Mouse (Mus musculus) limb, embryonic 14.5 days (tissue): Measurements from ENCODE around the gene Syne3. TPM values are rescaled to one million over a fixed set of nuclear protein-coding genes. Genes with fewer than 3 reads are reported as not detected.

Source experiments
- ATAC-seq: fragments of 200-750 bp; cut with Nextera tagmentation; 2 replicates; pipeline ENCODE4 v1.8.0; 2017; ENCODE audit warnings: low read depth, moderate number of reproducible peaks, moderate TSS enrichment; ENCODE audit not compliant: low FRiP score
- DNase-seq: peaks from one replicate; pipeline ENCODE4 v3.0.0-alpha.2; 2015; ENCODE audit warnings: low spot score
- H3K27ac ChIP-seq: fragments of 300-500 bp; sonication (generic); replicated peaks from 2 replicates; pipeline ENCODE4 v1.5.1; 2014; ENCODE audit warnings: low read depth, mild to moderate bottlenecking, low read length, moderate library complexity, mixed read lengths
- H3K27me3 ChIP-seq: fragments of 300-500 bp; sonication (generic); 2 replicates; pipeline ENCODE4 v1.6.1; 2014; ENCODE audit warnings: low read length, mixed read lengths; ENCODE audit not compliant: control insufficient read depth, insufficient read depth
- H3K36me3 ChIP-seq: fragments of 300-500 bp; sonication (generic); 2 replicates; pipeline ENCODE4 v1.6.1; 2014; ENCODE audit warnings: mild to moderate bottlenecking, low read length, moderate library complexity, mixed read lengths; ENCODE audit not compliant: control insufficient read depth, insufficient read depth
- H3K4me1 ChIP-seq: fragments of 300-500 bp; sonication (generic); 2 replicates; pipeline ENCODE4 v1.6.1; 2014; ENCODE audit warnings: antibody characterized with exemption, low read length, mixed read lengths; ENCODE audit not compliant: control insufficient read depth, insufficient read depth
- H3K4me2 ChIP-seq: fragments of 300-500 bp; sonication (generic); replicated peaks from 2 replicates; pipeline ENCODE4 v1.6.1; 2014; ENCODE audit warnings: low read depth, mild to moderate bottlenecking, low read length, moderate library complexity; ENCODE audit not compliant: severe bottlenecking
- H3K4me3 ChIP-seq: fragments of 300-500 bp; sonication (generic); replicated peaks from 2 replicates; pipeline ENCODE4 v1.5.1; 2014; ENCODE audit warnings: low read length
- H3K9ac ChIP-seq: fragments of 300-500 bp; sonication (generic); 2 replicates; pipeline ENCODE4 v1.6.1; 2014; ENCODE audit warnings: mild to moderate bottlenecking, low read depth, low read length, moderate library complexity; ENCODE audit not compliant: severe bottlenecking
- H3K9me3 ChIP-seq: fragments of 300-500 bp; sonication (generic); 2 replicates; pipeline ENCODE4 v1.6.1; 2016; ENCODE audit warnings: low read length; ENCODE audit not compliant: control insufficient read depth
- POLR2A ChIP-seq: fragments of 200-500 bp; IDR thresholded peaks from 2 replicates; pipeline ENCODE4 v1.8.0; 2012; ENCODE audit warnings: inconsistent platforms, mild to moderate bottlenecking, moderate library complexity, borderline replicate concordance; ENCODE audit not compliant: insufficient read depth, insufficient read length; ENCODE audit errors: extremely low read depth
- WGBS: fragments of 180-500 bp; shearing (Covaris S2); extraction: QIAGEN DNeasy Blood & Tissue Kit; methylation state at CpG from one replicate; pipeline ENCODE4 v1.1.7; 2014; 5-methylcytosine and 5-hydroxymethylcytosine counted together
- polyA plus RNA-seq, 2 experiments: library from polyadenylated mRNA; depleted of rRNA in 1 of 2; stranded (reverse) in 1 of 2; unstranded in 1 of 2; fragments of >200 nt; fragmentation: Nextera tagmentation in 1 of 2; extraction: Ambion mirVana in 1 of 2; gene quantifications; 2 replicates each; pipeline versions ENCODE4 v1.2.1 to v1.2.3; 2012 to 2014

The Syne3 gene
- polyA plus RNA-seq, 2 experiments = 2.0 to 2.6 TPM

DNA sequence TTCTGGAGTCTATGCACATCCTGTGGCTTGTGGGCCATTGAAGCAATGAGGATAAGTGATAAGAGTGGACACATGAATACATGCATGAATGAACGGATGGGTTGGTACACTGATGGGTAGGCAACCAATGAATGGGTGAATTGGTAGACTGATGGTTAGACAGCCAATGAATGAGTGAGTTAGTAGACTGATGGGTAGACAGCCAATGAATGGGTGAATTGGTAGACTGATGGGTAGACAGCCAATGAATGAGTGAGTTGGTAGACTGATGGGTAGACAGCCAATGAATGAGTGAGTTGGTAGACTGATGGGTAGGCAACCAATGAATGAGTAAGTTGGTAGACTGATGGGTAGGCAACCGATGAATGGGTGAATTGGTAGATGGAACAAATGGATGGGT lies 91.7 kb downstream of the Syne3 start:
- ATAC-seq = no peak
- Histone ChIP-seq H3K36me3 (no peaks in the 10 kb centered on the region), H3K9me3 (no peaks in the 10 kb centered on the region), H3K9ac (no peak overlapping the region), H3K4me2 (no peak overlapping the region), H3K27me3 (no peaks in the 10 kb centered on the region), H3K4me1 (no peaks in the 10 kb centered on the region), H3K27ac (no peak overlapping the region), H3K4me3 (no peak overlapping the region)
- no peak for TF ChIP-seq POLR2A
- 95% methylated on average over 2 of the region's 2 CpGs for WGBS
- no peak for DNase-seq

DNA sequence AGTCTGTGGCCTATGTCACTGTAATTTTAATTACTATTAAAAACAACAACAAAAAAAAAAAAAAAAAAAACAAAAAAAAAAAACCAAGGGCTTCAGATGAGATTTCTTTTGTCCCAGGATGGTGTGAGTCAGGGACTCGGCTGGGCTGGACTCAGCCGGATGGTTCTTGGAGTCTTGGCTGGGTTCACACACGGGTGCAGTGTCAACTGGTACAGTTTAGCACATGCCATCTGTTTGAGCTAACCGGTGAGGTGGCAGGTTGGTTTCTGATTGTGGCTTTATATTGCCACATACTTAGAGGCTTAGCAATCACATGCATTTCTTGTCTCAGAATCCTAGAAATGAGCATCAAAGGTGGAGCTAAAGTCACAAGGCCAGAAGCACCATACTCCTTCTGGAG lies 92.3 kb downstream of the Syne3 start:
- Histone ChIP-seq H3K4me3 (no peak overlapping the region), H3K27me3 (no peaks in the 10 kb centered on the region), H3K9ac (no peak overlapping the region), H3K4me1 (no peaks in the 10 kb centered on the region), H3K9me3 (no peaks in the 10 kb centered on the region), H3K4me2 (no peak overlapping the region), H3K36me3 (no peaks in the 10 kb centered on the region), H3K27ac (no peak overlapping the region)
- TF ChIP-seq POLR2A = no peak
- 80% methylated on average over 4 of the region's 4 CpGs for WGBS
- no peak for DNase-seq
- ATAC-seq = no peak

DNA sequence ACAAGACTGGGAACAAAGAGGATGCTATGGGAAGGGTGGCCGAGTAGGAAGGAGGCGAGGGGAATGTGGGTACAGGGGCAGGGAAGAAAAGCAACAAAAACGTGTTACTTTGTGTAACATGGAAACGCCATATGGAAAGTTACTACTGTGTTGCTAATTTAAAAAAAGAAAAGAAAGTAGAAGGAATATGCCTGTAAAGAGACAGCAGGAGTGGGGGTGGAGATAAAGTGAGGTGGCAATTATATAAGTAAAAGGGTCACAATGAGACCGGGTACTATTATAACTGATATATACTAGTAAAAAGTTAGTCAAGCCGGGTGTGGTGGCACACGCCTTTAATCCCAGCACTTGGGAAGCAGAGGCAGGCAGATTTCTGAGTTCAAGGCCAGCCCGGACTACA lies 92.8 kb downstream of the Syne3 start:
- no peak for TF ChIP-seq POLR2A
- Histone ChIP-seq H3K4me1 (no peaks in the 10 kb centered on the region), H3K36me3 (no peaks in the 10 kb centered on the region), H3K4me3 (no peak overlapping the region), H3K4me2 (no peak overlapping the region), H3K9me3 (no peaks in the 10 kb centered on the region), H3K9ac (no peak overlapping the region), H3K27ac (no peak overlapping the region), H3K27me3 (no peaks in the 10 kb centered on the region)
- DNase-seq = no peak
- ATAC-seq = no peak
- 87% methylated on average over 8 of the region's 8 CpGs for WGBS

DNA sequence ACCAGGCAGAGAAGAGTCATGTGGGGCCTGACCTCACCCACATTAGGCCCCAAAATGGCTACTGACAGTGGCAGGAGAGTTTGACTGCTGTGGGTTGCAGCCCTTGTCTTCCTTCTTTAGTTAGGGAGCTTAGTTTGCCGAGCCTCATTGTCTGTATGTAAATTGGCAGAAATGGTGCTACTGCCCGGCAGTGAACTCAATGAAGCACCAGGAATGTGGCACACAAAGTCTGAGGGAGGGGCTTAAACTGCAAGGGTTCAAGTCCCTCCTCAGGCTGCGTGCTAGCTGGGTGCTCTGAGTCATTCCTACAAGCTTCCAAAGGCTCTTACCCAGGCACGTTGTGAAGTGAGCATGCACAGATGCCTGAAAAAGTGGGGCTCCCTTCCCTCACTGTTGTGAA lies 93.9 kb downstream of the Syne3 start:
- Histone ChIP-seq H3K9me3 (no peaks in the 10 kb centered on the region), H3K27ac (no peak overlapping the region), H3K36me3 (no peaks in the 10 kb centered on the region), H3K4me2 (no peak overlapping the region), H3K27me3 (no peaks in the 10 kb centered on the region), H3K9ac (no peak overlapping the region), H3K4me1 (no peaks in the 10 kb centered on the region), H3K4me3 (no peak overlapping the region)
- TF ChIP-seq POLR2A = no peak
- DNase-seq = no peak
- ATAC-seq = no peak
- WGBS = 71% methylated on average over 4 of the region's 4 CpGs

DNA sequence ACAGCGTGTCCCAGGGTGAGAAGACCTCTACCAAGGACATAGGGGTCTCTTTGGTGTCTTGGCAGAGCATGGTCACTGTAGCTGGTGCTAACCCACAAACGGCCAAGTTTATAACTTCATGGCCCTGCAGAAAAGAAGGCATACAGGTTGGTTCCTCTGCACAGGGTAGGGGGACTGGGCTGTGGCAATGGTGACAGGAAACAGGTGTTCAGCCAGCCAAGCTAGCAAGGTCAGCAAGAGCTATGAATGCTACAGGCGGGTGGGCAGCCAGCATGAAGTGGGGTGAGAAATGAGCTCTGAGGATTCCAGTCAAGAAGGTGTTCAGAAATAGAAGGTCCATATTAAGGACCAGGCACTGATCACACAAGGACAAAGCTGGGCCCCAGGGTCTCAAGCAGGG lies 96.6 kb downstream of the Syne3 start:
- Histone ChIP-seq H3K27me3 (no peaks in the 10 kb centered on the region), H3K9ac (no peak overlapping the region), H3K9me3 (no peaks in the 10 kb centered on the region), H3K4me3 (no peak overlapping the region), H3K27ac (no peak overlapping the region), H3K4me1 (peaks cover 6% of the 10 kb centered on the region), H3K36me3 (no peaks in the 10 kb centered on the region), H3K4me2 (no peak overlapping the region)
- no peak for DNase-seq
- ATAC-seq = no peak
- WGBS = 76% methylated on average over 3 of the region's 3 CpGs
- no peak for TF ChIP-seq POLR2A

DNA sequence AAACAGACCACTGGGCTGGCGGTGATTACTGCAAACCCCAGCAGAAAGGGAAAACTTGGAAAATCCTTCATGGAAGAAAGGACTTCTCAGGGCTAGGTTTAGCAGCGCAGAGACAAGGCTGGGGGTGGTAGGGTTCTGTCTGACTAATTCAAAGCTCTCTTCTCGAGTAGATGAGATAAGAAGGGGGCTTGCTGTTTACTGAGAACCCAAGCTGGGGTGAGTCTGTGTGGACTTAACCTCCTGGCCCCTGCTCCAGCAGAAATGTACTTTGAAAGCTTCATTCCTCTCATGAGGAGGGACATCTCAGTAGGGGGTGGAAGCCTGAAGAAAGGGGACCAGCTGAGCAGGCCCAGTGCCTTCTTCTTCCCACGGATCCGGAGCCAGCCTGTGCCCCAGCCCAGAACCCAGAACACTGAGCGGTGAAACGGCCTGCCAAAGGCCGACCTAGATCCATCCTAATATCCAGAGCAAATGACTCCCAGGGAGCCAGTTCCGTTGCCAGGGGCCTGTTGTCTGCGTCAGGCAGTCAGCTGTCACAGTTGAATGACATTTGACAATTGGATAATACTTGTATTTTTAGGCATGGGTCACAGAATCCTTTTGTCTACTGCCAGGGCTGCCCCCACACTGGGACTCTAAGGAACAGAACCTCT lies 97.2 kb downstream of the Syne3 start:
- H3K27ac ChIP-seq = no peak overlapping the region
- no peak overlapping the region for H3K4me2 ChIP-seq
- no peak; the same call in 1 of the 2 replicates for ATAC-seq
- TF ChIP-seq POLR2A = no peak
- H3K9ac ChIP-seq = no peak overlapping the region
- H3K4me1 ChIP-seq = peaks cover 6% of the 10 kb centered on the region
- no peaks in the 10 kb centered on the region for H3K9me3 ChIP-seq
- DNase-seq = no peak
- no peaks in the 10 kb centered on the region for H3K36me3 ChIP-seq
- no peaks in the 10 kb centered on the region for H3K27me3 ChIP-seq
- 63% methylated on average over 10 of the region's 10 CpGs for WGBS
- H3K4me3 ChIP-seq = no peak overlapping the region
